Comparison of ENCODE assay signal across 10 mouse cellular contexts in genomic region chr8:91551775-91552538, GRCm38 (mm10).
DNase-seq lines count a peak whose midpoint lies in the region; ATAC-seq and TF ChIP-seq lines count a peak whose summit lies in the region.
"Had no signal": no experiment of that assay in that cellular context is flagged by ENCODE, and none has a peak within 500 bp of the region (broad histone marks: within the 10 kb centered on the region; RNA-seq: fewer than 3 reads in every experiment).

No protein-coding gene starts in this region.

- no peaks in the 10 kb centered on the region for H3K4me1 ChIP-seq in lung, postnatal 0 days (ENCODE audit: insufficient read depth, low read depth, low read length)
- 0 out of 2 replicates have a peak, but pooled peaks cover 2% of the 10 kb centered on the region for H3K4me1 ChIP-seq in hindbrain, embryonic 11.5 days (replicated peaks; ENCODE audit: control insufficient read depth, insufficient read depth, low read length)
- H3K4me1 ChIP-seq in intestine, embryonic 16.5 days (ENCODE audit: control insufficient read depth, insufficient read depth, low read length): no peaks in the 10 kb centered on the region
- H3K4me1 ChIP-seq in liver, embryonic 12.5 days: peaks cover 6% of the 10 kb centered on the region; the same call in 1 of the 2 replicates

- 63% methylated on average over 10 of the region's 10 CpGs for WGBS in lung, postnatal 0 days
- WGBS in hindbrain, embryonic 11.5 days: 40% methylated on average over 10 of the region's 10 CpGs
- WGBS in intestine, embryonic 16.5 days: 53% methylated on average over 10 of the region's 10 CpGs
- WGBS in liver, embryonic 12.5 days (ENCODE audit: insufficient replicate concordance): 67% methylated on average over 10 of the region's 10 CpGs

- H3K4me3 ChIP-seq in lung, postnatal 0 days (ENCODE audit: low read depth, low read length): no peak overlapping the region
- H3K4me3 ChIP-seq in hindbrain, embryonic 11.5 days (ENCODE audit: low read depth, low read length): no peak overlapping the region
- no peak overlapping the region for H3K4me3 ChIP-seq in intestine, embryonic 16.5 days (ENCODE audit: low read length)
- no peak overlapping the region for H3K4me3 ChIP-seq in liver, embryonic 12.5 days

- no peaks in the 10 kb centered on the region for H3K9me3 ChIP-seq in lung, postnatal 0 days (ENCODE audit: low read length)
- no peaks in the 10 kb centered on the region for H3K9me3 ChIP-seq in hindbrain, embryonic 11.5 days (ENCODE audit: control insufficient read depth, low read length)
- H3K9me3 ChIP-seq in intestine, embryonic 16.5 days (ENCODE audit: control insufficient read depth, low read length): no peaks in the 10 kb centered on the region
- H3K9me3 ChIP-seq in liver, embryonic 12.5 days (replicated peaks): no peaks in the 10 kb centered on the region

- TF ChIP-seq EP300 in lung, postnatal 0 days (IDR thresholded peaks at IDR 0.05): no peak

- no peak overlapping the region for H3K4me2 ChIP-seq in lung, postnatal 0 days (replicated peaks; ENCODE audit: low read depth, low read length)
- H3K4me2 ChIP-seq in hindbrain, embryonic 11.5 days (replicated peaks; ENCODE audit: low read depth, low read length): no peak overlapping the region
- no peak overlapping the region for H3K4me2 ChIP-seq in intestine, embryonic 16.5 days (ENCODE audit: low read depth, low read length)
- no peak overlapping the region for H3K4me2 ChIP-seq in liver, embryonic 12.5 days
- H3K4me2 ChIP-seq: lung, embryonic 14.5 days had no signal

- ATAC-seq in lung, postnatal 0 days: peak; percentile 33
- ATAC-seq in hindbrain, embryonic 11.5 days (ENCODE audit: low FRiP score): no peak
- ATAC-seq in intestine, embryonic 16.5 days: no peak
- no peak for ATAC-seq in liver, embryonic 12.5 days

- H3K9ac ChIP-seq in lung, postnatal 0 days (replicated peaks; ENCODE audit: low read depth): no peak overlapping the region
- H3K9ac ChIP-seq in hindbrain, embryonic 11.5 days (ENCODE audit: low read depth, low read length): no peak overlapping the region
- no peak overlapping the region for H3K9ac ChIP-seq in intestine, embryonic 16.5 days (ENCODE audit: low read depth, low read length)
- no peak overlapping the region for H3K9ac ChIP-seq in liver, embryonic 12.5 days
- H3K9ac ChIP-seq: lung, embryonic 14.5 days had no signal

- H3K27ac ChIP-seq in lung, postnatal 0 days (ENCODE audit: low read length): no peak overlapping the region
- H3K27ac ChIP-seq in hindbrain, embryonic 11.5 days (ENCODE audit: low read depth, low read length): 0 out of 2 replicates have a peak overlapping the region, but pooled peaks have one; percentile 2
- H3K27ac ChIP-seq in intestine, embryonic 16.5 days (ENCODE audit: low read length): no peak overlapping the region
- no peak overlapping the region for H3K27ac ChIP-seq in liver, embryonic 12.5 days

- no peaks in the 10 kb centered on the region for H3K27me3 ChIP-seq in lung, postnatal 0 days (replicated peaks; ENCODE audit: insufficient read depth, low read length)
- no peaks in the 10 kb centered on the region for H3K27me3 ChIP-seq in hindbrain, embryonic 11.5 days (ENCODE audit: control insufficient read depth, insufficient read depth, low read length)
- no peaks in the 10 kb centered on the region for H3K27me3 ChIP-seq in intestine, embryonic 16.5 days (replicated peaks; ENCODE audit: control insufficient read depth, insufficient read depth, low read length)
- H3K27me3 ChIP-seq in liver, embryonic 12.5 days (replicated peaks): no peaks in the 10 kb centered on the region

- TF ChIP-seq CTCF in lung, postnatal 0 days (IDR thresholded peaks at IDR 0.05): no peak

- peak; percentile 30 for DNase-seq in lung, postnatal 0 days (ENCODE audit: low spot score)
- no peak for DNase-seq in lung, postnatal 25 days (ENCODE audit: low spot score)
- peak; percentile 80 to 86 for DNase-seq in cerebellum, postnatal 14 days
- peak; percentile 30 for DNase-seq in hindbrain, embryonic 11.5 days (ENCODE audit: low spot score)
- peak; percentile 70 for DNase-seq in retina, embryonic 14.5 days (ENCODE audit: low spot score)
- DNase-seq in kidney, postnatal 4 days: no peak
- DNase-seq: embryo, embryonic 11 days; lung, embryonic 14.5 days had no signal

- no peaks in the 10 kb centered on the region for H3K36me3 ChIP-seq in lung, postnatal 0 days (ENCODE audit: insufficient read depth, low read length)
- no peaks in the 10 kb centered on the region for H3K36me3 ChIP-seq in hindbrain, embryonic 11.5 days (ENCODE audit: control insufficient read depth, insufficient read depth, low read length)
- H3K36me3 ChIP-seq in intestine, embryonic 16.5 days (ENCODE audit: control insufficient read depth, insufficient read depth, low read length): no peaks in the 10 kb centered on the region
- H3K36me3 ChIP-seq in liver, embryonic 12.5 days: no peaks in the 10 kb centered on the region

Comparison
In these comparisons a context has a peak if more than half of its experiments do, and no peak if none do; other contexts are left out.
1. DNase-seq: peak in lung, postnatal 0 days (single experiment), cerebellum, postnatal 14 days (2 of 2), hindbrain, embryonic 11.5 days (single experiment) and retina, embryonic 14.5 days (single experiment); none in lung, postnatal 25 days (single experiment) and kidney, postnatal 4 days (0 of 2).